Mouse (Mus musculus) MEL-GATA-1-ER (cell line): ENCODE data around the gene Gm13871.
"Not testable (repeated sequence)": the region's sequence is repeated elsewhere in the genome, so short reads cannot be mapped to it uniquely, and the experiment has no call there.

ENCODE experiments used
- DNase-seq: peaks from one replicate; pipeline ENCODE4 v3.0.0-alpha.2; 2012; ENCODE audit warnings: low read depth; ENCODE audit errors: extremely low read depth

Gm13871 gene

DNA sequence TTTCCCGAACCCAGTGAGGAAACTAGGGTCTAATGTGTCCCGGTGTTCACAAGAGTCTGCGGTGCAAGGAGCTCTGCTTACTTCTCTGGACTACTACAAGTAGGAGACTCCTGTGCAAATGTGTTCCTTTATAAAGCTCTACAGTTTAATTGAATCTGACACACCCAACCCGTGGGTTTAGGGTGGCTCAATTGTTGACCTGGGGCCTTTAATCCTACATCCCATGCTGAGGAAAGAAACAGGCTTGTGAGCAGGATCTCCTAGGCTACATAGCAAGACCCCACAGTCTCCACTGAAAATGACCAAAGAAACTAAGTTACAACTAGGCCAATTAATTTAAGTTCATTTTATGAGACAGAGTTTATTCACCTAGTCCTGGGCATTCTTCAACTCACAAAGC lies at the start of gene Gm13871:
TSS of gene Gm13871 (minus strand) at position 101 of the 400 bp plus-strand sequence.
- DNase-seq = not testable (repeated sequence)

DNA sequence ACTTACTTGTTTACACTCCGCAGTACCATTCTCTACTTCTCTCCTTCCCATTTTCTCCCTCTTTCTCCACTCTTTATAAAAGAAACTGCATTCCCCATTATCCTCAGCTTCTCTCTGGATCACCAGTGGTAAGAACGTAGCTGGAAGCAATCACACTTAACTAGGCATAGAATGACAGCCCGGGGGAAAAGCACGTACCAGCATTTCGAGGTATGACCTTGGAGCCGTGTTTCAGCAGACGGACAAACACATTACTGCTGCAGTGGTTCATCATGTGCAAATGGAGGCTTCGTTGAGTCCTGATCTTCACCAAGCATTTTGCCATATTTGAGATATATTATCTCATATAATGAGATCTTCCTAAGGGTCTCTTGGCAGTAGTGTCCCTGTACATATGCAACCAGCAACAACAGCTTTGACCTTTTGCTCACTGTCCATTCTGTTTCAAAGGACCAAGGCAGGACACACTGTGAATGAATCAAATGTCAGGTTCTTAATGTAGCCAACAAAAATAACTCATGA lies 44.7 kb upstream of the Gm13871 start, which contains the start of gene 2310002L09Rik:
TSS of gene 2310002L09Rik (minus strand) at position 472 of the 522 bp plus-strand sequence.
- DNase-seq = no peak

DNA sequence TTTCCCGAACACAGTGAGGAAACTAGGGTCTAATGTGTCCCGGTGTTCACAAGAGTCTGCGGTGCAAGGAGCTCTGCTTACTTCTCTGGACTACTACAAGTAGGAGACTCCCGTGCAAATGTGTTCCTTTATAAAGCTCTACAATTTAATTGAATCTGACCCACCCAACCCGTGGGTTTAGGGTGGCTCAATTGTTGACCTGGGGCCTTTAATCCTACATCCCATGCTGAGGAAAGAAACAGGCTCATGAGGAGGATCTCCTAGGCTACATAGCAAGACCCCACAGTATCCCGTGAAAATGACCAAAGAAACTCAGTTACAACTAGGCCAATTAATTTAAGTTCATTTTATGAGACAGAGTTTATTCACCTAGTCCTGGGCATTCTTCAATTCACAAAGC lies 14.9 kb upstream of the Gm13871 start, which contains the start of gene Gm11756:
TSS of gene Gm11756 (minus strand) at position 101 of the 400 bp plus-strand sequence.
- DNase-seq = not testable (repeated sequence)

DNA sequence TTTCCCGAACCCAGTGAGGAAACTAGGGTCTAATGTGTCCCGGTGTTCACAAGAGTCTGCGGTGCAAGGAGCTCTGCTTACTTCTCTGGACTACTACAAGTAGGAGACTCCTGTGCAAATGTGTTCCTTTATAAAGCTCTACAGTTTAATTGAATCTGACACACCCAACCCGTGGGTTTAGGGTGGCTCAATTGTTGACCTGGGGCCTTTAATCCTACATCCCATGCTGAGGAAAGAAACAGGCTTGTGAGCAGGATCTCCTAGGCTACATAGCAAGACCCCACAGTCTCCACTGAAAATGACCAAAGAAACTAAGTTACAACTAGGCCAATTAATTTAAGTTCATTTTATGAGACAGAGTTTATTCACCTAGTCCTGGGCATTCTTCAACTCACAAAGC lies 14.7 kb downstream of the Gm13871 start, which contains the start of gene Gm11757:
TSS of gene Gm11757 (minus strand) at position 101 of the 400 bp plus-strand sequence.
- not testable (repeated sequence) for DNase-seq

DNA sequence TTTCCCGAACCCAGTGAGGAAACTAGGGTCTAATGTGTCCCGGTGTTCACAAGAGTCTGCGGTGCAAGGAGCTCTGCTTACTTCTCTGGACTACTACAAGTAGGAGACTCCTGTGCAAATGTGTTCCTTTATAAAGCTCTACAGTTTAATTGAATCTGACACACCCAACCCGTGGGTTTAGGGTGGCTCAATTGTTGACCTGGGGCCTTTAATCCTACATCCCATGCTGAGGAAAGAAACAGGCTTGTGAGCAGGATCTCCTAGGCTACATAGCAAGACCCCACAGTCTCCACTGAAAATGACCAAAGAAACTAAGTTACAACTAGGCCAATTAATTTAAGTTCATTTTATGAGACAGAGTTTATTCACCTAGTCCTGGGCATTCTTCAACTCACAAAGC lies 29.6 kb downstream of the Gm13871 start, which contains the start of gene Gm11758:
TSS of gene Gm11758 (minus strand) at position 101 of the 400 bp plus-strand sequence.
- not testable (repeated sequence) for DNase-seq
